Mouse (Mus musculus): ENCODE data around the gene Golga7b.

DNA sequence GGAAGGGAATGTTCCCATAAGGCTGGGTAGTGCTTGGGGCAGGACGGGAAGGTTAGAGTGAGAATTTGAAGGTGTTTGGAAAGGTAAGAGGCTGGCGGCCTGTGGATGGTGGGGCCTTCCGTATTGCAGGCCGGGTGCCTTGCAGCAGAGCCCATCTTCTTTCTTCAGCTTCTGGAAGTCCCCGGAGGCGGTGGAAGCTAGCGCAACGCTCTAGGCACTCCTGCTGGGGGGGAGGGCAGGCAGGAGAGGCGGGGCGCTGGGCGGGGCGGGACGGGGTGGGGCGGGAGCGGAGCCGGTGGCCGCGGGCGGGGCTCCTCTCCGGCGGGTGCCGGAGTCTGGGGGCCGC lies 8.0 kb downstream of the Golga7b start:
- TF ChIP-seq CTCF (IDR thresholded peaks at IDR 0.05; ENCODE audit: low read depth), result no peak
- TF ChIP-seq EP300 (IDR thresholded peaks at IDR 0.05; ENCODE audit: low read depth), result no peak
